Mouse (Mus musculus) hindbrain, embryonic 10.5 days (tissue): ENCODE measurements around the gene 4930451I11Rik. TPM values are rescaled to one million over a fixed set of nuclear protein-coding genes. Genes with fewer than 3 reads are reported as not detected.
A peak's percentile ranks its signal among the peaks of the same experiment; 100 is the strongest.

Source experiments
- DNase-seq: peaks from one replicate; pipeline ENCODE4 v3.0.0-alpha.2; 2017; ENCODE audit warnings: low spot score
- H3K27ac ChIP-seq: fragments of 300-500 bp; sonication (generic); 2 replicates; pipeline ENCODE4 v1.5.1; 2016; ENCODE audit warnings: mild to moderate bottlenecking, moderate library complexity
- H3K27me3 ChIP-seq: fragments of 300-500 bp; sonication (generic); 2 replicates; pipeline ENCODE4 v1.6.1; 2016; ENCODE audit warnings: mild to moderate bottlenecking; ENCODE audit not compliant: poor library complexity, insufficient read depth, severe bottlenecking
- H3K36me3 ChIP-seq: fragments of 300-500 bp; sonication (generic); 2 replicates; pipeline ENCODE4 v1.6.1; 2016; ENCODE audit warnings: mild to moderate bottlenecking, moderate library complexity
- H3K4me1 ChIP-seq: fragments of 300-500 bp; sonication (generic); replicated peaks from 2 replicates; pipeline ENCODE4 v1.6.1; 2016; ENCODE audit warnings: mild to moderate bottlenecking
- H3K4me3 ChIP-seq: fragments of 300-500 bp; sonication (generic); 2 replicates; pipeline ENCODE4 v1.5.1; 2016; ENCODE audit warnings: mild to moderate bottlenecking, moderate library complexity
- H3K9me3 ChIP-seq: fragments of 300-500 bp; sonication (generic); 2 replicates; pipeline ENCODE4 v1.6.1; 2016; ENCODE audit warnings: mild to moderate bottlenecking, moderate library complexity
- WGBS: fragments of 180-500 bp; shearing (Covaris S2); methylation state at CpG from one replicate; pipeline ENCODE4 v1.1.7; 2016; 5-methylcytosine and 5-hydroxymethylcytosine counted together
- polyA plus RNA-seq: library from polyadenylated mRNA; unstranded; fragments of >200 nt; fragmentation: Nextera tagmentation; extraction: Ambion mirVana; gene quantifications from 2 replicates; pipeline ENCODE4 v1.2.1, GENCODE M21; 2016

4930451I11Rik gene
- not detected in 2 replicates for polyA plus RNA-seq

- H3K27ac ChIP-seq = peak within 1 kb of the TSS; percentile 66
- WGBS = 59% methylated on average over 5 of the region's 5 CpGs
Measured at GRCm38 (mm10) chr7:126831539-126831938, at the start of gene 4930451I11Rik. 4930451I11Rik (minus strand) TSS chr7:126831639.

GRCm38 (mm10) chr7:126881040-126881439, 49.6 kb upstream of the 4930451I11Rik start:
- Histone ChIP-seq H3K27me3 (no peaks in the 10 kb centered on the region), H3K27ac (no peak overlapping the region), H3K36me3 (peaks cover 62% of the 10 kb centered on the region), H3K4me3 (peak overlapping the region; percentile 79), H3K4me1 (peaks cover 44% of the 10 kb centered on the region), H3K9me3 (no peaks in the 10 kb centered on the region)
- 88% methylated on average over 6 of the region's 6 CpGs for WGBS
- no peak for DNase-seq

More at GRCm38 (mm10) chr7:126831539-126831938, at the start of gene 4930451I11Rik:
- Histone ChIP-seq H3K27me3 (peaks cover 26% of the 10 kb centered on the region), H3K4me1 (peaks cover 28% of the 10 kb centered on the region), H3K36me3 (no peaks in the 10 kb centered on the region), H3K9me3 (no peaks in the 10 kb centered on the region), H3K4me3 (peak within 1 kb of the TSS; percentile 43)
- DNase-seq = no peak

GRCm38 (mm10) chr7:126877239-126877638, 45.8 kb upstream of the 4930451I11Rik start:
- Histone ChIP-seq H3K27ac (no peak overlapping the region), H3K36me3 (peaks cover 94% of the 10 kb centered on the region), H3K4me1 (peaks cover 18% of the 10 kb centered on the region), H3K9me3 (no peaks in the 10 kb centered on the region), H3K27me3 (no peaks in the 10 kb centered on the region), H3K4me3 (no peak overlapping the region)
- DNase-seq = no peak
- WGBS = 98% methylated on average over 1 of the region's 1 CpGs

- Histone ChIP-seq H3K4me3 (no peak overlapping the region), H3K9me3 (no peaks in the 10 kb centered on the region), H3K27ac (no peak overlapping the region), H3K36me3 (peaks cover 100% of the 10 kb centered on the region), H3K4me1 (no peaks in the 10 kb centered on the region), H3K27me3 (no peaks in the 10 kb centered on the region)
- DNase-seq = no peak
- WGBS = 98% methylated on average over 2 of the region's 2 CpGs
Measured at GRCm38 (mm10) chr7:126870520-126870891, 39.1 kb upstream of the 4930451I11Rik start.

- 93% methylated on average over 23 of the region's 23 CpGs for WGBS
- no peaks in the 10 kb centered on the region for H3K4me1 ChIP-seq
- H3K36me3 ChIP-seq = peaks cover 100% of the 10 kb centered on the region
- DNase-seq = no peak
- H3K27me3 ChIP-seq = no peaks in the 10 kb centered on the region
- no peak overlapping the region; the same call in 1 of the 2 replicates for H3K4me3 ChIP-seq
- no peaks in the 10 kb centered on the region for H3K9me3 ChIP-seq
- no peak overlapping the region for H3K27ac ChIP-seq
Measured at GRCm38 (mm10) chr7:126869780-126870519, 38.5 kb upstream of the 4930451I11Rik start.

- no peaks in the 10 kb centered on the region for H3K27me3 ChIP-seq
- peaks cover 18% of the 10 kb centered on the region for H3K4me1 ChIP-seq
- H3K36me3 ChIP-seq = peaks cover 99% of the 10 kb centered on the region
- WGBS = 89% methylated on average over 12 of the region's 12 CpGs
- no peak overlapping the region for H3K27ac ChIP-seq
- DNase-seq = no peak
- H3K9me3 ChIP-seq = no peaks in the 10 kb centered on the region
- no peak overlapping the region for H3K4me3 ChIP-seq
Measured at GRCm38 (mm10) chr7:126868003-126868402, 36.6 kb upstream of the 4930451I11Rik start.

- Histone ChIP-seq H3K27ac (no peak overlapping the region), H3K27me3 (no peaks in the 10 kb centered on the region), H3K36me3 (peaks cover 94% of the 10 kb centered on the region), H3K9me3 (no peaks in the 10 kb centered on the region), H3K4me3 (no peak overlapping the region), H3K4me1 (peaks cover 23% of the 10 kb centered on the region)
- WGBS = 91% methylated on average over 2 of the region's 2 CpGs
- no peak for DNase-seq
Measured at GRCm38 (mm10) chr7:126867534-126867933, 36.1 kb upstream of the 4930451I11Rik start.

- peaks cover 77% of the 10 kb centered on the region for H3K36me3 ChIP-seq
- no peak for DNase-seq
- WGBS = 62% methylated on average over 6 of the region's 6 CpGs
Measured at GRCm38 (mm10) chr7:126863791-126864190, 32.4 kb upstream of the 4930451I11Rik start.

GRCm38 (mm10) chr7:126862147-126862784, 30.8 kb upstream of the 4930451I11Rik start, which contains the start of gene Ino80e:
Ino80e (minus strand) TSS chr7:126862377.
- H3K4me3 ChIP-seq = peak within 1 kb of the TSS; percentile 68
- DNase-seq = peak; percentile 95
- H3K27me3 ChIP-seq = no peaks in the 10 kb centered on the region
- peaks cover 39% of the 10 kb centered on the region for H3K4me1 ChIP-seq
- no peaks in the 10 kb centered on the region for H3K9me3 ChIP-seq
- under 1% methylated on average over 41 of the region's 41 CpGs for WGBS
- H3K36me3 ChIP-seq = peaks cover 77% of the 10 kb centered on the region
- peak within 1 kb of the TSS; percentile 95 for H3K27ac ChIP-seq

More at GRCm38 (mm10) chr7:126863791-126864190, 32.4 kb upstream of the 4930451I11Rik start:
- Histone ChIP-seq H3K27me3 (no peaks in the 10 kb centered on the region), H3K27ac (peak overlapping the region; percentile 95), H3K4me1 (peaks cover 36% of the 10 kb centered on the region), H3K4me3 (peak overlapping the region; percentile 68), H3K9me3 (no peaks in the 10 kb centered on the region)

- Histone ChIP-seq H3K4me3 (peak within 1 kb of the TSS; percentile 68), H3K4me1 (peaks cover 39% of the 10 kb centered on the region), H3K36me3 (peaks cover 77% of the 10 kb centered on the region), H3K9me3 (no peaks in the 10 kb centered on the region), H3K27ac (peak within 1 kb of the TSS; percentile 95), H3K27me3 (no peaks in the 10 kb centered on the region)
- WGBS = 3% methylated on average over 42 of the region's 42 CpGs
- DNase-seq = peak; percentile 94
Measured at GRCm38 (mm10) chr7:126861429-126862130, 30.1 kb upstream of the 4930451I11Rik start, which contains the start of gene Hirip3. Hirip3 (plus strand) TSS chr7:126861972.

- 77% methylated on average over 5 of the region's 5 CpGs for WGBS
- Histone ChIP-seq H3K36me3 (peaks cover 77% of the 10 kb centered on the region), H3K9me3 (no peaks in the 10 kb centered on the region), H3K4me1 (peaks cover 39% of the 10 kb centered on the region), H3K4me3 (peak overlapping the region; percentile 68), H3K27me3 (no peaks in the 10 kb centered on the region), H3K27ac (peak overlapping the region; percentile 95)
- DNase-seq = no peak
Measured at GRCm38 (mm10) chr7:126860987-126861386, 29.5 kb upstream of the 4930451I11Rik start.

- Histone ChIP-seq H3K27ac (no peak overlapping the region), H3K9me3 (no peaks in the 10 kb centered on the region), H3K27me3 (no peaks in the 10 kb centered on the region), H3K36me3 (peaks cover 89% of the 10 kb centered on the region), H3K4me3 (no peak overlapping the region), H3K4me1 (peaks cover 19% of the 10 kb centered on the region)
- WGBS = 80% methylated on average over 9 of the region's 9 CpGs
- DNase-seq = no peak
Measured at GRCm38 (mm10) chr7:126856741-126857420, 25.4 kb upstream of the 4930451I11Rik start.
